Mouse (Mus musculus): ENCODE results near the gene Zeb2. TPM values are rescaled to one million over a fixed set of nuclear protein-coding genes. Genes with fewer than 3 reads are reported as not detected.

The Zeb2 gene
- polyA plus RNA-seq, 1 experiment from 2014 or later = 120 TPM

DNA sequence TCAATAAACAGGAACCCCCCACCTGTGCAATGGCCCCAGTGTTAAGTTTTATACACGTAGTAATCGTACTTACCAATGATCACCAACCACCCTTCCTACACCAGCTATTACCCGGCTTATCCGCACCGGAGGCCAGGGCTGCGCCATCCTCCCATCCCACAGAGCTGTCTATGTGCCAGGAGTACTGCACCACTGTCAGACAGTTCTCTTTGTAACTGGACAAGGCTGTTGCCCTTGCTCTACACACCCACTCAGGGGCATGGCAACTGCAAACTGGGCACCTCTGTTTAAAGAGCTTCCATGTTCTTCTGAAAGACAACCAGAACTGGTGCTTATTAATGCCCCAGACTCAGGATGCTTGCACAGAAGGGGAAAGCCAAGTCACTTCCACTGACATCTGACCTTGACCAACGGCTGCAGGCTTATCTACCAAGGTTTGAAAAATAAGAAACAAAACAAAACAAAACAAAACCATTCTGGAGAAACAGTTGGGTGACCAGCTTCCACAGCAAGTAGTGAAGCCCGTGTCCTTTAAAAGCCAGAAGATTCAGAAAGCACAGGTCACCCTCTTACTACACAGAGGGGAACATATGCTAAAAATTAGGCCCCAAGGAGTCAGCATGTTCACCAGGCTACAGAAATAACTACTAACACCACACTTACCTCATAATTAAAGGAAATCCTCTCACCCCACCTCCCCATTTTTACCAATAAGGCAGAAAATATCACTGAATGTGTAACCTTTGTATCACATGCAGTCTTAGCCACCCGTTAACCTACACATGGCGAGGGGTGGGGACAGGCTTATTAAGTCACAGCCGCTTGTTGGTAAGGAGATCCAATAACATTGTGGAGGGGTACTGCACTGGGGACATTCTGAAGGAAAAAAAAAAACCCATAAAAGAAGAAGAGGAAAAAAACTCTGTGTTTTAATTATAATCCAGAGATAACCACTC, 62.8 kb downstream of the Zeb2 start:
- peaks cover 41% of the 10 kb centered on the region for H3K4me1 ChIP-seq (replicated peaks; ENCODE audit: control insufficient read depth, insufficient read depth, low read length)
- ATAC-seq = no peak
- WGBS = 83% methylated on average over 11 of the region's 11 CpGs

DNA sequence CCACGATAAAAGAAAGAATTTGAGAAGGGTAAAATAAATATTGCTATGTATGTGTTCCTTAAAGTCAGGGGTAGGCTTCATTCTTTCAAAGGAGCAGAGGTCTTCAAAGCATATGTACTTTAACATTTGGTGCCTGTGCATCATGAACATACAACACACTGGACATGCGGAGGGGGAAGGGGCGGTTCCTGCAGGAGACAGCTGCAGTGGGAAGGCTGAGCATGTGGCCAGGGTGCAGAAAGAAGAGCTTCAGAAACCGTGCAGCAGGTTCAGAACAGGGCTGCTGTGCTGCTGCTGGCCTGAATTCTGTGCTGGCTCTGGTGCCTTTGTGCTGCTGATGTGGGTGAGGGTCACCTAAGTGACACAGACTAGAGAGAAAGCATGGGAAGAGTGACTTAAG, 64.6 kb downstream of the Zeb2 start:
- WGBS = 71% methylated on average over 4 of the region's 4 CpGs
- Histone ChIP-seq H3K27me3 (replicated peaks; ENCODE audit: control insufficient read depth, insufficient read depth, low read length) (no peaks in the 10 kb centered on the region), H3K4me2 (ENCODE audit: low read length) (no peak overlapping the region), H3K4me1 (replicated peaks; ENCODE audit: control insufficient read depth, insufficient read depth, low read length) (peaks cover 37% of the 10 kb centered on the region), H3K9ac (replicated peaks; ENCODE audit: low read depth, low read length) (no peak overlapping the region), H3K36me3 (ENCODE audit: control insufficient read depth, insufficient read depth) (no peaks in the 10 kb centered on the region), H3K27ac (ENCODE audit: low read length) (no peak overlapping the region; the same call in 1 of the 2 replicates), H3K4me3 (replicated peaks; ENCODE audit: low read length) (no peak overlapping the region), H3K9me3 (ENCODE audit: control insufficient read depth, low read length) (no peaks in the 10 kb centered on the region)
- ATAC-seq = no peak

More for the DNA sequence above, 62.8 kb downstream of the Zeb2 start:
- Histone ChIP-seq H3K27ac (ENCODE audit: low read length) (peak overlapping the region; percentile 53; the same call in 1 of the 2 replicates), H3K9me3 (ENCODE audit: control insufficient read depth, low read length) (no peaks in the 10 kb centered on the region), H3K4me3 (replicated peaks; ENCODE audit: low read length) (no peak overlapping the region), H3K9ac (replicated peaks; ENCODE audit: low read depth, low read length) (no peak overlapping the region), H3K27me3 (replicated peaks; ENCODE audit: control insufficient read depth, insufficient read depth, low read length) (no peaks in the 10 kb centered on the region), H3K4me2 (ENCODE audit: low read length) (no peak overlapping the region), H3K36me3 (ENCODE audit: control insufficient read depth, insufficient read depth) (no peaks in the 10 kb centered on the region)

DNA sequence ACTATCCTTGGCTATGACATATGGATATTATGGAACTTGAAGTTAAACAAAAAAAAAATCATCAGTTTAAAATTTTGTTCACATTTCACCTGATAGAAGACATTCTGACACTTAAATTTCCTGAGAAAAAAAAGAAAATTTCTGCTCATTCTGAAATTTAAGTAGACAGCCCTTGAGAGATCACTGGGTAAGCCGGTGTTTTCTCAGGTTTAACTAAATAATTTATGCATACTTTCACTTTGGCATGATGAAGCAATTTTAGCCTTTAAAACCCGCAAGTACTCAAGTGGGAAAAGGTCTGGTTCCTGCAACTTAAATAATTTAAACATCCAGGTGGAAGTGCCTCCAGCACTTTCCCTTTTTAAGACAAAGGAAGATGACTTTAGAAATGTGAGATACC, 65.9 kb downstream of the Zeb2 start:
- H3K4me3 ChIP-seq (replicated peaks; ENCODE audit: low read length) = no peak overlapping the region
- peaks cover 35% of the 10 kb centered on the region for H3K4me1 ChIP-seq (replicated peaks; ENCODE audit: control insufficient read depth, insufficient read depth, low read length)
- no peak overlapping the region for H3K27ac ChIP-seq (ENCODE audit: low read length)
- no peaks in the 10 kb centered on the region for H3K36me3 ChIP-seq (ENCODE audit: control insufficient read depth, insufficient read depth)
- no peaks in the 10 kb centered on the region for H3K27me3 ChIP-seq (replicated peaks; ENCODE audit: control insufficient read depth, insufficient read depth, low read length)
- H3K9me3 ChIP-seq (ENCODE audit: control insufficient read depth, low read length) = no peaks in the 10 kb centered on the region
- H3K4me2 ChIP-seq (ENCODE audit: low read length) = no peak overlapping the region
- no peak overlapping the region for H3K9ac ChIP-seq (replicated peaks; ENCODE audit: low read depth, low read length)
- WGBS = 64% methylated on average over 2 of the region's 2 CpGs
- ATAC-seq = no peak

DNA sequence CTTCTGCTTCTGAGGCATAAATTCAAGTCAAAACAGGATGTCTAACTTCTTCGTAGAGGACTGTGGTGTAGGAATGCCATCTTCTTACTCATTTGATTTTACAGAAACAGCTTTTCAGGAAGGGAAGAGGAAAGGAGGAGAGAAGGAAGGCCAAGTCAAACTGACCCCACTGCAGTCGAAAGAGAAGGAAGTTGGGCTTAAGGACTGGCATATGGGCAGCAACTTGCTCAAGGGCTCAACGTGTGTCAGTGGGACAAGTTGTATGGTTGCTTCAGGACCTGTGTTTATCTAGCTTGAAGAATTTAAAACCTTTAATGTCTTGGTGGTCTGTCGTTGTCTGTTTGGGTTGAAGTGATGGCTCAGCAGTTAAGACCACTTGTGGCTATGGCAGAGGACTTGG, 67.3 kb downstream of the Zeb2 start:
- no peaks in the 10 kb centered on the region for H3K9me3 ChIP-seq (ENCODE audit: control insufficient read depth, low read length)
- H3K27ac ChIP-seq (ENCODE audit: low read length) = no peak overlapping the region
- no peak overlapping the region for H3K4me2 ChIP-seq (ENCODE audit: low read length)
- H3K36me3 ChIP-seq (ENCODE audit: control insufficient read depth, insufficient read depth) = no peaks in the 10 kb centered on the region
- peaks cover 37% of the 10 kb centered on the region for H3K4me1 ChIP-seq (replicated peaks; ENCODE audit: control insufficient read depth, insufficient read depth, low read length)
- H3K9ac ChIP-seq (replicated peaks; ENCODE audit: low read depth, low read length) = no peak overlapping the region
- H3K27me3 ChIP-seq (replicated peaks; ENCODE audit: control insufficient read depth, insufficient read depth, low read length) = no peaks in the 10 kb centered on the region
- H3K4me3 ChIP-seq (replicated peaks; ENCODE audit: low read length) = no peak overlapping the region
- ATAC-seq = no peak
- 92% methylated on average over 4 of the region's 4 CpGs for WGBS

DNA sequence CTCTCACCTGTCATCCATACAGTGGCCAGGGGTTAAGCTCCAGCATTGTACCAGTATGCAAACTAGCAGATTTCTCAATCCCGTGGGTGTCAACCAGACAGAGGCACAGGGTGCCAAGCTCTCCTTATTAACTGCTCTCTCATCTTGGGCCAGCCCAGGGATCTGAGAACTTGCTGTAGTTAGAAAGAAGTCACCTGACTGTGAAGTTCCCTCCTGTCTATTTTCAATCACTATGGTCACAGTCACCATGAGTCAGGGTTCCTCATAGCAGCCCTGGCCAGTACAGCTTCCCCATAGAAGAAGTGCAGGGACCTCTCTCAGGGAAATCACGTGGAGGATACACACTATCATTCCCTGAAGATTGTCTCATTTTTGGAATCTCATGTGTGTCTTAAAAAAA, 67.9 kb downstream of the Zeb2 start:
- WGBS = 34% methylated on average over 2 of the region's 2 CpGs
- 0 out of 2 replicates have a peak, but pooled peaks have one; percentile 5 for ATAC-seq

DNA sequence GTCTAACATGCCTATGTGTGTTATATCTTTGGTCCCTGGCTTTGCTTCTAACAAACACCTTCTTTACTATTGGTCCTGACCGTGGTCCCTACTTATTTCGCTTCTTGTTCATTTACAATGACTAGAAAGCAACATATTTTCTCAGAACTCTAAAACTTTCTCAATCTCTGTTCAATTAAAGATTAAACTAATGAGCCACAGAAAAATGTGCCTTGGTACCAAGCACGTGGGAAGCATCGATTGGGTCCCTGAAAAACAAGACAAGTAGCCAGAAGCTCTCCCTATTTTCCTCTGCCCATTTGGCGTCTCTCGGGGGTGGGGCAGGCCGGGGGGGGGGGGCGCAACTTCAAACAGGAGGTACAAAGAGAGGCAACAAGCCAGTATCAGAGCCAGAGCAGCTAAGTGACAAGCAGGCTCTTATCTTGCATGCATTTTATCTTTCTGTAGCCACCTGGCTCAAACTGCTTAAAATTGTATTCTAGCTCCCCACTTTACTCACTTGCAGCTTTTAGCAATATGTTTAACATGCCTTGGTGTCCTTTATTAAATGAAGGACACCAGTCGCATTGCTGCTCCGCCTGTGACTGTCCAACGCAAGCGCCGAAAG, 76.4 kb downstream of the Zeb2 start:
- Histone ChIP-seq H3K4me2 (ENCODE audit: low read length) (no peak overlapping the region), H3K9ac (replicated peaks; ENCODE audit: low read depth, low read length) (no peak overlapping the region), H3K4me1 (replicated peaks; ENCODE audit: control insufficient read depth, insufficient read depth, low read length) (peaks cover 55% of the 10 kb centered on the region), H3K9me3 (ENCODE audit: control insufficient read depth, low read length) (no peaks in the 10 kb centered on the region), H3K36me3 (ENCODE audit: control insufficient read depth, insufficient read depth) (no peaks in the 10 kb centered on the region), H3K27ac (ENCODE audit: low read length) (no peak overlapping the region), H3K4me3 (replicated peaks; ENCODE audit: low read length) (no peak overlapping the region), H3K27me3 (replicated peaks; ENCODE audit: control insufficient read depth, insufficient read depth, low read length) (no peaks in the 10 kb centered on the region)
- 61% methylated on average over 13 of the region's 13 CpGs for WGBS
- ATAC-seq = no peak

More for the DNA sequence above, 67.9 kb downstream of the Zeb2 start:
- Histone ChIP-seq H3K9ac (replicated peaks; ENCODE audit: low read depth, low read length) (no peak overlapping the region), H3K27ac (ENCODE audit: low read length) (no peak overlapping the region), H3K4me3 (replicated peaks; ENCODE audit: low read length) (no peak overlapping the region), H3K4me2 (ENCODE audit: low read length) (no peak overlapping the region), H3K9me3 (ENCODE audit: control insufficient read depth, low read length) (no peaks in the 10 kb centered on the region), H3K36me3 (ENCODE audit: control insufficient read depth, insufficient read depth) (no peaks in the 10 kb centered on the region), H3K4me1 (replicated peaks; ENCODE audit: control insufficient read depth, insufficient read depth, low read length) (peaks cover 41% of the 10 kb centered on the region), H3K27me3 (replicated peaks; ENCODE audit: control insufficient read depth, insufficient read depth, low read length) (no peaks in the 10 kb centered on the region)

DNA sequence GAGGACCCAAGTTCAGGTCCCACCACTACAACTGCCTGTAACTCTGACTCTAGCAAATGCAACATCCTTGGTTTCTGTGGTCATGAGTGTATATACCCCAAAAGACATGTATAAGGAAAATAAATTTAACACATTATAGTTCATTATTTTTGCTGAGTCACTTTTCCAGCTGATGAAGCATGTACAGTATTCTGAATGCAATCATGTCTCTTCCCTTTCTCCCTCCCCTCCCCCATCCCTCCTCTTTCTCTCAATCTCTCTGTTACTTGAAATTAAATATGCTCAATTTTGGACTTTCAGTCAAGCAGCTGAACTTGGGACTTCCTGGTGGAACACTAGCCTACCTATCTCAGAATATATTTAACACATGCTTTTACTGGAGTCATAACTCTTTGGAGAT, 77.7 kb downstream of the Zeb2 start:
- H3K27me3 ChIP-seq (replicated peaks; ENCODE audit: control insufficient read depth, insufficient read depth, low read length) = no peaks in the 10 kb centered on the region
- H3K27ac ChIP-seq (ENCODE audit: low read length) = no peak overlapping the region
- no peak overlapping the region for H3K4me3 ChIP-seq (replicated peaks; ENCODE audit: low read length)
- H3K4me2 ChIP-seq (ENCODE audit: low read length) = no peak overlapping the region
- H3K9ac ChIP-seq (replicated peaks; ENCODE audit: low read depth, low read length) = no peak overlapping the region
- no peak for ATAC-seq
- peaks cover 47% of the 10 kb centered on the region for H3K4me1 ChIP-seq (replicated peaks; ENCODE audit: control insufficient read depth, insufficient read depth, low read length)
- H3K36me3 ChIP-seq (ENCODE audit: control insufficient read depth, insufficient read depth) = no peaks in the 10 kb centered on the region
- no peaks in the 10 kb centered on the region for H3K9me3 ChIP-seq (ENCODE audit: control insufficient read depth, low read length)

DNA sequence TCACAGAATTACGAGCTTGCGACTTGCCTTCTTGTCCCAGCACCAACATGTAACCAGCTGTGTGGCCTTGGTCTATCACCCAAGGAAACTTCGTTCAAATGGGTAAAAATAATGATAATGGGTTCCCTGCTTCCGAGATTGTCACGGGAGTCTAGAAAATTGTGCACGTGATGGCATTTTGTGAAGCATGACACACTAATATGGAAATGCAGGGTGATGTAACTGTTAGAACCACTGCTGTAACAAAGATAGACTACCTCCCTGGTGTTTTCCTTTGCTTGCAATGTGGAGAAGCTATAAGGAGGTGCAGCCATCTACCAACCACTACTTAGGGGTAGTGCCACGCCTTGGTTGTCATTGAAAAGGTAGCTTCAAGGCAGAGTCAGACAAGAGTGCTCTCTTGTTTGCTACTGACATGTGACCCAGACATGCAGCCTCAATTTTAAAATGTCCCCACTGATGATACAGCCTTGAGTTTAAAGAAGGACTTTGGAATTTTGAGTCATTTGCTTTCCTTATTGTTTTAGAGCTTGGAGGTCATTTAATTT, 89.0 kb downstream of the Zeb2 start:
- Histone ChIP-seq H3K27me3 (replicated peaks; ENCODE audit: control insufficient read depth, insufficient read depth, low read length) (no peaks in the 10 kb centered on the region), H3K9me3 (ENCODE audit: control insufficient read depth, low read length) (no peaks in the 10 kb centered on the region), H3K4me1 (replicated peaks; ENCODE audit: control insufficient read depth, insufficient read depth, low read length) (peaks cover 42% of the 10 kb centered on the region), H3K36me3 (ENCODE audit: control insufficient read depth, insufficient read depth) (no peaks in the 10 kb centered on the region), H3K4me3 (replicated peaks; ENCODE audit: low read length) (no peak overlapping the region), H3K4me2 (ENCODE audit: low read length) (no peak overlapping the region), H3K27ac (ENCODE audit: low read length) (peak overlapping the region; percentile 53; the same call in 1 of the 2 replicates), H3K9ac (replicated peaks; ENCODE audit: low read depth, low read length) (no peak overlapping the region)
- ATAC-seq = no peak
- WGBS = 53% methylated on average over 7 of the region's 7 CpGs

DNA sequence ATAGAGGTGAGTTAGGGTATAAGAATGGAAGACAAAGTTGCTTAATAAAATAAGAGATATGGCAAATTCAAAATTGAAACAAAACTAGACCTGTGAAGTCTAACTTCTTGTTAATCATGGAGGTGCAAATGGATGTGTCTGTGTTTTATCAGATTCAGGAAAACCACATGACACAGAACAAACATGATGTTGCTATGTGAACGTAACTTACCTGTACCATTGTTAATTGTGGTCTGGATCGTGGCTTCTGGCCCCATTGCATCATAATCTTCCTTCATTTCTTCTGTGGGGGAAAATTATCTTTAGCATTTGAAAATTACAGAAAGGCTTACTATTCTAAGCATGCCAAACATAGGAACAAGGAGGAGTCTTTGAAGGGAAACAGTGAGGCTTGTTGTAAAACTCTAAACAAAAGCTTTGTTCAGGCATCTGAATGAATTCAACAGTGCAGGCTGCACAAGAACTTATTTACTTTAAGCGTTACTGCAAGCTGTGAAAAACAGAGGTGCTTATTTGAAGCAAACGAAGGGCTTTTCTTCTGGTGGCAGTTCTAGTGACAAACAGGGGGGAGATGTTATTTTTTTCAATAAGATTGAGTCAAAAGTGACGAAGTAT, 99.9 kb downstream of the Zeb2 start:
- no peak for ATAC-seq
- no peak overlapping the region for H3K27ac ChIP-seq (ENCODE audit: low read length)
- no peak overlapping the region for H3K4me2 ChIP-seq (ENCODE audit: low read length)
- H3K27me3 ChIP-seq (replicated peaks; ENCODE audit: control insufficient read depth, insufficient read depth, low read length) = no peaks in the 10 kb centered on the region
- no peak overlapping the region for H3K4me3 ChIP-seq (replicated peaks; ENCODE audit: low read length)
- H3K9ac ChIP-seq (replicated peaks; ENCODE audit: low read depth, low read length) = no peak overlapping the region
- no peaks in the 10 kb centered on the region for H3K9me3 ChIP-seq (ENCODE audit: control insufficient read depth, low read length)
- 35% methylated on average over 5 of the region's 5 CpGs for WGBS
- H3K36me3 ChIP-seq (ENCODE audit: control insufficient read depth, insufficient read depth) = peaks cover 8% of the 10 kb centered on the region
- H3K4me1 ChIP-seq (replicated peaks; ENCODE audit: control insufficient read depth, insufficient read depth, low read length) = peaks cover 4% of the 10 kb centered on the region
